Mouse (Mus musculus): ENCODE measurements around the gene Ski.

Ski gene

DNA sequence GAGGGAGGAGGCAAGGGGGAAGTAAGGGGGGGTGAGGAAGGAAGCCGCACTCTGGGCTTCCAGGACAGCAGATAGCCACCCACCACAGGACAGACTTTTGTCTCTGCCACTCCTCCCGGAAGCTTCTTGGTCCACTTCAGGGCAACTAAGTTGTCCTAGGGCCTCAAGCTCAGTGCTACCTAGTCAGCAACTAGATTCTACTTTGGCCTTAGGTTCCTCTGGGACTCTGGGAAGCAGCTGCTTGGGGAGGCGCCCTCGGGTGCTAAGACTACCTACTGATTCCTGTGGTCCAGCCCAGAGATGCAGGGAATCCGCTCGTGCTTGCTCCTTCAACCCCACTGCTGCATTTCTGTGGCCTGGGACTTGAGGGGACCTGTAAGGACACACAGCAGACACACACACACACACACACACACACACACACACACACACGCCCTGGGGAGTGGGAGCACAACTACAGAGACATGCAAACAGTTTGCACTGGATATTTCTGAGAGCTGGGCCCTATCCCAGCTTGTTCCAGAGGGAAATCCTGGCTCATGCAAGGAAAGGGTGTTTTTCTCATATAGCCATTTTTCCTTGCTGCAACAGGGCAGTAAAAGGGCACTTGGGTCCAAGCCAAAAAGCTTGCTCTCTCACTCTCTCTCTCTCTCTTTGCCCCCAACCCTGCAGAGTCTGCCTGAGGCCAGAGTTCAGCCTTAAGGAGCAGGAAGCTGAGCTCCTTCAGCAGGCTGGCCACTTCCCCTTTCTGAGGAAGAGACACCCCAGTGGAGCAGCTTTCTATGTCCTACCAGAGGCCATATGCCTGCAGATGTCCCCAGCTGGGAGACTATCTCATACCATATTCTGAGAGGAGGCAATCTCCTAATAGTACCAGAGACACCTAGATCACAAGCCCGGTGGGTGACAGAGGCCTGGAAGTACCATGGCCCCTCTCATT lies 12.2 kb upstream of the Ski start:
- DNase-seq, result peak; percentile 70 to 74

GRCm38 (mm10) chr4:155233878-155234277 lies 11.5 kb upstream of the Ski start:
- DNase-seq, result peak; percentile 72 to 83

DNA sequence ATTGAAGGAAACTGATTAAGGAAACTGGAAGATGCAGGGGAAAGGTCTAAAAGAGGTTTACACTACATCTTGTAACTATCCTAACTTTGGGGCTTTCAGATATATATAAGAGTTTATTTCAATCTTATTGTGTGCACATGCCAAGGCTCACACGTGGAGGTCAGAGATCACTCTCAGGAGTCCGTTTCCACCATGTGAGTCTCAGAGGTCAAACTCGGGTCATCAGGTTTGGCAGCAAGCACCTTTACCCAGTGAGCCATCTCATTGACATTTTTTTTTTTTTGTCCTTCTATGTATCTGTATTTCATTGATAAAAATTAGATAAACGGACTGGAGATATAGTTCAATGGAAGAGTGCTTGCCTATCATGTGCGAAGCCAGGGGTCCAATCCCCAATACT lies 6.1 kb upstream of the Ski start:
- peak; percentile 70 to 73 for DNase-seq

DNA sequence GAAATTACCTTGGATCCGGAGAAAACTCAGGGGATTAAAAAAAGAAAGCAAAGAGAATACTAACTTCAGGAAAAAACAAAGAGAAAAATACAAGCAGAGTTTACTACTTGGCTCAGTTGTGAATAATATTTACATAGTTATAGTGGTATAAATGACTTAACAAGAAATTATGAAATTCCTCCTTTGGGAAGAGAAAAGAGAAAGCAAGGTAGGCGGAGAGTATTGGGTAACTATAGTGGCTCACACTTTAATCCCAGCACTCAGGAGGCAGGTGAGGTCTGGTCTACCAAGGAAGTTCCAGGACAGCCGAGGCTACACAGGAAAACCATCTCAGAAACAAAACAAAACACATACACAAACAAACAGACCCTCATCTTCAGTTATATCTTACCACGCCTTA lies 5.6 kb upstream of the Ski start:
- DNase-seq, result no peak

- no peak for DNase-seq
Observed at GRCm38 (mm10) chr4:155225918-155226317, 3.5 kb upstream of the Ski start.

DNA sequence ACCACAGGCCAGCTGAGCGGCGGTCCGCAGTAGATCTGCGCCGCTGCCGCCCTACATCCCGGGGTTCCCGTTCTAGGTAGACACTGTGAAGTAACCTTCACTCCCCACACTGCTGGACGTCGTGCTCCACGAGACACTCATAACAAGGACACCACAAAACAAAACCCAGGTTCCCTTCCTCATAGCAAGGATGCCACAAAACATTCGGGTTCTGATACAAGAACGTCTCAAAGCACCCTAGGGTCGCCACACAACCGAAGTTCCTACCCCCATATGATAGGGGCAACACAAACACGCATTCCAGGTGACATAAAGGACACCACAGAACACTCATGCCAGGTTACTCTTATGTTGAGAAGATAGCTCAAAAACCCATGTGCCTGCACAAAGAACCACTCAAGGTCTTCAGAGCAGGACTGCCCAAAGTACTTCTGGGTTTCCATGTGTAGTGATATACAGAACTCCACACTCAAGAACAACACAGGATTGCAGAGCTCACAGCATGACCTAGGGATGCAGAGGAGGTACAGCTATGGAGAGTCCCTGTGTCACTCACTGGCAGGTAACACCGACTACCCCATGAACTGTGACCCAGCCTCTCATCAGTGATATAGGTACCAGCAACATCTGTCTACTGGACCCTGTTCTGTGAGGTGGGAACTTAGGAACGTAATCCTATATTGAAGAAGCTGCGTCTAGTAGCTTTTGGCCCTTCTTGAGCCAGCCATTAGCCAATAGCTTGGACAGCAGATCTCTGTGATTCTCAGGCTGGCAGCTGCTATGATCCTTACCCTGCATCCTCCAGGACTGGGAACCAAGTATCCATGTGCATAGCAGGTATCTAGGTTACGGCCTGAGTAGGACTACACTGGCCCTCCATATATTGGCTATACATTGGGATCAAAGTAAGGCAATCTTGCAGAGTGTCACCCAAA lies 1.5 kb upstream of the Ski start:
- no peak for DNase-seq

- peak; percentile 98 to 99 for DNase-seq
Observed at GRCm38 (mm10) chr4:155222841-155223593, 625 bp upstream of the Ski start.

DNA sequence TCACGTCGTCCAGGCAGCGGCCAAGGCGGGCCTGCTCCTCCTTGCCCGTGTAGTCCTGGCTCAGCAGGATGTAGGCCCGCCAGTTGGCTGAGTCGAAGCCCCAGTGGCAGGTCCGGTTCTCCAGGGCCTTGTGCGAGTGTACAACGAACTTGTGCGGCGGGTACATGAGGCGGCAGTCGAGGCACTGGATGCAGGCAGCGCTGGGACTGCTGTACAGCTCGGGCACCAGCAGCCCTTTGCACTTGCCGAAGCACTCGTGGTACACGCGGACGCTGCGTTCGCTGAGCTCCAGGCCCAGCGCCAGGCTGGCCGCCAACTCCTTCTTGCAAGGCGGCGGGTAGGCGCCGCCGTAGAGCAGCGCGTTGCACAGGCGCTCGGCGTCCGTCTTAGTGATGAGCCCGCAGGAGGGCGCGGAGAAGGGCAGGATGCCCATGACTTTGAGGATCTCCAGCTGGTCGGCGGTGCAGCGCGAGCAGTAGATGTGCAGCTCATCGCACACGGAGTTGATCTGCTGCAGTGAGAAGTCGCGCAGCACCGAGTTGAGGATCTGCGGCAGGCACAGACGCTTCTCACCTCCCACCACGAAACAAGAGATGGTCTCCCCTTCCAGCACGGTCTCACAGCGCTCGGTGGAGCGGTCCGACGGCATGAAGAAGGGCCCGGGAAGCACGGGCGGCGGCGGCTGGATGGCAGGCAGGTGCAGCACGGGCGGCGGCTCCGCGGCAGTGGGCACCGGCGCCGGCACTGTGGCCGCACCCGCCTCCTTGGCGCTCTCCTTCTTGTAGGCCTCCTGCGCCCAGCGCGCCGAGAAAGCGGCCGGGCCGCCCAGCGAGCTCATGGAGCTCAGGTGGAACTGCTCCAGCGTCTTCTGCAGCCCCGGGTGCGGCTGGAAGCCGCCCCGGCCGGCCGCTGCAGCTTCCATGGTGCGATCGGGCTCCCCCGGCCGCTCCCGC lies 517 bp downstream of the Ski start:
- peak; percentile 81 for DNase-seq

- DNase-seq, result no peak
Observed at GRCm38 (mm10) chr4:155221106-155221505, 1.3 kb downstream of the Ski start.

DNA sequence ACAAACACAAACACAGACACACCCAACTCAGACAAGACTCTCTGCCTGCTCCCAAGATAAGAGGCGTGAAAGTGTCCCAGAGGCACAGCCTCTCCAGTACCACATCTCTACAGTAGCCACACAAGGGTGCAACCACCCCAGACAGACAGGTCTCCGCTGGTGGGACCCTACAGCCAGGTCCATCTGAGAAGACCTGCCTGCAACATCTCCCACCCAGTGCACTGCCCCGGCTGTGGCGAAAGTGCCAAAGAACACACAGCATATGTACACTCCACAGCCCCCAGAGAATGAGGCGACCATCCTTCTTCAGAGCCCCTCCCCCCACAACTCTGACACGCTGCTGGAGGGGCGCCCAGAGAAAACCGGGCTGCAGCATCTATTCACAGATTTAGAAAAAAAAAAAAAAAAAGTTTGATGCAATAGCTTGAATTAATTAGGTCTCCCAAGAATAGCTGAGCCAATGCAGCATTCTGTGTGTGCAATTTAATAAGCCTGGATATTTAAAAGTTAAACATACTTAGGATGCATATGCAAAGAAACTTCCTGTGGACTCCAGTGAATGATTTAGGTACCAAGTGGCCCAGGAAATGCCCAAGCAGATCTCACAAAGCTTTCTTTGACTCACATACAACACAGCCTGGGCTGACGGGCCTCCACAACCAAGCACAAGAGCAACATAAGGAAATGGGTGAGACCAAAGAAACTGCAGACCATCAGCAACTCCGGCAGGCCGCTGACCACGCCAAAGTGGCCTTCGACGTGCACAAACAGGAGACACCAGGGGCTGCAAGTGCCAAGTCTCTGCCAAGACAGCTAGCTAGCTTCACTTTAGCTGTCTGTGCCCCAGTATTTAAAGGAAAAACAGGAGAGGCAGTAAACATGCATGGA lies 1.9 kb downstream of the Ski start:
- no peak for DNase-seq

GRCm38 (mm10) chr4:155219271-155220212 lies 2.9 kb downstream of the Ski start:
- DNase-seq, result no peak

- DNase-seq, result no peak
Observed at GRCm38 (mm10) chr4:155218104-155218732, 4.2 kb downstream of the Ski start.

- DNase-seq, result peak in 1 of 2 experiments; percentile 58
Observed at GRCm38 (mm10) chr4:155217241-155218103, 4.9 kb downstream of the Ski start.

DNA sequence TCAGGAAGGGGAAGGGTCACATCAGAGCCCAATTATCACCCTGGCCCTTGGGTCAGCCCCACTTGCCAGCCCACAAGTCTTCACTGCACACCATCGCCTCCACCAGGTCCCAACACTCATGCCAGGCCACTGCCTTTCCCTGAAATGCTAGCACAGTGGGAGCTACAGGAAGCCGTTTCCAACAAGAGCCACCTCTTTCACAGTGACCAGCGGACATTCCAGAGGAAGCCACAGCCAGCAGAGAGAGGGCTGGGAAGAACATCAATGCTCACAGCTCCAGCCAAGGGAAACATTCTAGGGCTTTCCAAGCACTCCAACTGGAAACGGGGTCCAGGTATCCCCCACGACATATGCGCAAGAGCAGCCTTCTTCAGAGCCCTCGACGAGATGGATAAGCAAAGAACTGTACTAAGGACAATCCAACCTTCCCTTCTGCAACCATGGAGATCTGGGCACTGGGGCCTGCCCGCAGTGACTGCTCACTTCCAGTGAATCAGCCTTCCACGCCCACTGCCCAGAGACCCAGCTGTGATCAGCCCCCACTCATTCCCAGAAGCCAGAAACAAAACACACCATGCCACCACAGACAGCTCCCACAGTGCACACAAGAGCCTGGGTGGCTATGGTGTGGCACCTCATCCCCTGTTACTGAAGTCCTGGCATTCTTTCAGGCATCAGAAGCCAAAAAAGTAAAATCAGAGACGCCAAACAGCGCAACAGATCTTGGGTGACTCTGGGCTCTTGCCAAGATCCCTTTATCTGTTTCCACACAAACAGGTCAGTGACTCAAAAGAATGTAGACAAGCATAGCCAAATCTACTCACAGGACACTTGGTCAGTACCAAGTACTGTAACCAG lies 6.4 kb downstream of the Ski start:
- DNase-seq, result peak in 1 of 2 experiments; percentile 32

DNA sequence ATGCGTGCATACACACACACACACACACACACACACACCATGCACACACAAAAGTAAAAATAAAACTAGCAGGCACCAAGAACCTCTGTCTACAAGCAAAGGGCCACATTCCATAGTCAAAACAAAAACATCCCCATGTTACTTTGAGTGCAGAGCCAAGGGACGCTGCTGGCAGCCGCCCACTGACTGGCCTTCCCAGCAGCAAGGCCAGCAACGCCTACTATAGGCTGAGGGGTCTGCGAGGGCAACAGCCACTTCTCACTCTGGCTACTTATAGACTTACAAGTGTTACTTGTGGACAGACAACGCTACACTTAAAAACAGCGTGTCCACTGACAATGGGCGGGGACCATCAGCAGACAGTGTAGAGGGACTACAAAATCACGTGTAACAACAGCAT lies 7.2 kb downstream of the Ski start:
- DNase-seq, result no peak

GRCm38 (mm10) chr4:155214793-155215192 lies 7.6 kb downstream of the Ski start:
- no peak for DNase-seq

- no peak for DNase-seq
Observed at GRCm38 (mm10) chr4:155214188-155214587, 8.2 kb downstream of the Ski start.

Data from kidney, adult 8-10 months (tissue).